Mouse (Mus musculus) inflammation-experienced regulatory T-cells, adult 6 months (primary cell): ENCODE measurements around the gene Srarp. TPM values are rescaled to one million over a fixed set of nuclear protein-coding genes. Genes with fewer than 3 reads are reported as not detected.

Source experiments
- ATAC-seq: one replicate; pipeline ENCODE4 v1.8.0; 2017
- polyA plus RNA-seq, 3 experiments: library from polyadenylated mRNA; unstranded; fragments of 100-300 nt; shearing (Covaris generic); gene quantifications; one replicate each; pipeline ENCODE4 v1.2.1; 2017

The Srarp gene
- polyA plus RNA-seq, 3 experiments from 2014 or later, result not detected

- ATAC-seq, result no peak
Measured at GRCm38 (mm10) chr4:141423691-141424431, 12.0 kb downstream of the Srarp start.

GRCm38 (mm10) chr4:141423288-141423687, 12.6 kb downstream of the Srarp start:
- no peak for ATAC-seq

GRCm38 (mm10) chr4:141422841-141423240, 13.1 kb downstream of the Srarp start:
- no peak for ATAC-seq

GRCm38 (mm10) chr4:141421423-141421822, 14.5 kb downstream of the Srarp start:
- ATAC-seq, result no peak

GRCm38 (mm10) chr4:141420886-141421285, 15.0 kb downstream of the Srarp start:
- ATAC-seq, result no peak

GRCm38 (mm10) chr4:141420192-141420829, 15.6 kb downstream of the Srarp start, which contains the start of gene Hspb7:
TSS of gene Hspb7 (plus strand) at chr4:141420779.
- ATAC-seq, result no peak

GRCm38 (mm10) chr4:141419398-141420191, 16.3 kb downstream of the Srarp start:
- ATAC-seq, result peak; percentile 52

- ATAC-seq, result no peak
Measured at GRCm38 (mm10) chr4:141415924-141416323, 20.0 kb downstream of the Srarp start, which contains the start of gene Clcnkb. TSS of gene Clcnkb (minus strand) at chr4:141416014.

GRCm38 (mm10) chr4:141411430-141411992, 24.4 kb downstream of the Srarp start:
- no peak for ATAC-seq

GRCm38 (mm10) chr4:141408577-141408976, 27.3 kb downstream of the Srarp start:
- ATAC-seq, result no peak

GRCm38 (mm10) chr4:141406516-141407299, 29.2 kb downstream of the Srarp start:
- no peak for ATAC-seq

- ATAC-seq, result no peak
Measured at GRCm38 (mm10) chr4:141405314-141405622, 30.6 kb downstream of the Srarp start.

- ATAC-seq, result peak; percentile 73
Measured at GRCm38 (mm10) chr4:141404518-141405313, 31.2 kb downstream of the Srarp start.

- ATAC-seq, result no peak
Measured at GRCm38 (mm10) chr4:141400171-141400570, 35.7 kb downstream of the Srarp start.

GRCm38 (mm10) chr4:141398545-141398944, 37.4 kb downstream of the Srarp start, which contains the start of gene Clcnka:
TSS of gene Clcnka (minus strand) at chr4:141398724.
- no peak for ATAC-seq

- no peak for ATAC-seq
Measured at GRCm38 (mm10) chr4:141397861-141398260, 38.0 kb downstream of the Srarp start.

GRCm38 (mm10) chr4:141394751-141395150, 41.2 kb downstream of the Srarp start:
- ATAC-seq, result no peak

GRCm38 (mm10) chr4:141391293-141391692, 44.6 kb downstream of the Srarp start:
- no peak for ATAC-seq

GRCm38 (mm10) chr4:141389366-141390150, 46.3 kb downstream of the Srarp start:
- no peak for ATAC-seq

- no peak for ATAC-seq
Measured at GRCm38 (mm10) chr4:141387933-141388332, 48.0 kb downstream of the Srarp start.
